Mouse (Mus musculus): ENCODE measurements around the gene Slc12a8.
"Not testable (repeated sequence)": the region's sequence is repeated elsewhere in the genome, so short reads cannot be mapped to it uniquely, and the experiment has no call there.

Gene Slc12a8

GRCm38 (mm10) chr16:33516807-33517565 lies at the start of gene Slc12a8:
Gene Slc12a8, plus strand, starts transcription at chr16:33517328.
- DNase-seq: peak; percentile 14 to 56

GRCm38 (mm10) chr16:33467451-33467850 lies 49.7 kb upstream of the Slc12a8 start:
- peak; percentile 45 to 86 for DNase-seq

DNA sequence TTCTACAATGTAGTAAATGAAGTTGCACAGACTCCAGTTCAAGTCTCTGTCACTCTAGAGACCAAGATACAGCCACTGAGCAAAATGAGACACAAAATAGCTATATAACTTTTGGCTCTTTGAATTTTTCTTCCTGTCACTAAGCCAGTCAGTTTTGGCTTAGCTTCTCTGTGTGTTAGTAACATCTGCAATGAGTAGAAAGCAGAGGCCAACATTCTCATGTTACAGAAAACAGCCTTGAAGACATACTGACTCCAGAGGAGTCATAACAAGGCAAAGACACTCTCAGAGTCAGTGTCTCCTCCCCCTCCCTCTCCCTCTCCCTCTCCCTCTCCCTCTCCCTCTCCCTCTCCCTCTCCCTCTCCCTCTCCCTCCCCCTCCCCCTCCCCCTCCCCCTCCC lies 47.2 kb upstream of the Slc12a8 start:
- no peak for DNase-seq

DNA sequence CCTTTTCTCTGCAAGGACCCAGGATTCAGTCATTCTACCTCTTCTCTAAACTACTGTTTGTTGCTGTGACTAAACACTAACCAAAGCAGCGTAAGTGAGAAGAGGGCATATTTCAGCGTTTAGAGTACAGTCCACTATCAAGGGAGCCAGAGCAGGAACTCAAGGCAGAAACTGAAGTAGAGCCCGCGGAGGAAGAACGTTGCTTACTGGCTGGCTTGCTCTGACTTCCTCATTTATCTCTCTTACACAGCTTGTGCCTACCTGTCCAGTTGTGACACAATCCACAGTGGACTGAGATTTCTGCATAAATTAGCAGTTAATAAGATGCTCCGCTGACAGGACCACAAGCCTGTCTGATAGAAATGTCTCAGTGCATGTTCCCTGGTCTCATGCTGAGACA lies 42.7 kb upstream of the Slc12a8 start:
- DNase-seq: no peak

- no peak for DNase-seq
These were observed 37.2 kb upstream of the Slc12a8 start for GRCm38 (mm10) chr16:33479926-33480325.

DNA sequence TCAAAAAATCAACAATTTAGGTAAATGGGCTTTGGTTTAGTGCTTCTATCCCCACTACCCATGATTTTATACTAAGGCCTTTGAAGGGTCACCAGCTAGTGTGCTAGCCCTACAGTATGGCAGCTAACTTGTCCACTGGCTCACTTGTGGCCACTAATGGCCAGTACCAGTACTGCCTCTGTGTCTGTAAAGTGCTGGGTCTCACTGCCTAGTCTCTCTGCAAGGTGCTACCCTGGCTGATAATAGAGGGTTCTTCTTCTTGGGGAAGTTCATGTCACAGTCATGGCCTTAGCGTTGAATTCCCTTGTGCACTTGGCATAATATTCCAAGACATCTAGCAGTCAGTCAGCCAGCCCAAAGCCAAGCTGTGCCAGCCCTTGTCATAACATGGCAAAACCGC lies 36.0 kb upstream of the Slc12a8 start:
- DNase-seq: peak in 1 of 2 experiments; percentile 55

- no peak for DNase-seq
These were observed 34.8 kb upstream of the Slc12a8 start for GRCm38 (mm10) chr16:33482309-33482708.

DNA sequence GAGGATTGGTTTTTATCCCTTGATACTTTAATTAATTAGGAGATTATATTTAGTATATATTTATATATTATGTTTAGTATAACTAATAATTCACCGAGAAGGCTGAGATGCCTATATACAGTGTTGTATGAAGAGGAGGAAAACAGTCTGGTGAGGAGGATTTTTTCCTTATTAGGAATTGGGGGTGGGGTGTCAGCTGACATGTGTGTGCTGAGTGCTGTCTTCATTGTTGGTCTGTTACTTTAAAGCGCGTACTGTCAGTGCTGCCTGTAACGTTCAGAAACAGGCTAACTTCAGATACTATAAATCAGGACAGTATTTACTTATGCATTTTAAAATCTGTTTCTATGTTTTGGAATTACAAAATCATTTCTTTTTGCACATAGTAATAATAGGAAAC lies 29.4 kb upstream of the Slc12a8 start:
- no peak for DNase-seq

DNA sequence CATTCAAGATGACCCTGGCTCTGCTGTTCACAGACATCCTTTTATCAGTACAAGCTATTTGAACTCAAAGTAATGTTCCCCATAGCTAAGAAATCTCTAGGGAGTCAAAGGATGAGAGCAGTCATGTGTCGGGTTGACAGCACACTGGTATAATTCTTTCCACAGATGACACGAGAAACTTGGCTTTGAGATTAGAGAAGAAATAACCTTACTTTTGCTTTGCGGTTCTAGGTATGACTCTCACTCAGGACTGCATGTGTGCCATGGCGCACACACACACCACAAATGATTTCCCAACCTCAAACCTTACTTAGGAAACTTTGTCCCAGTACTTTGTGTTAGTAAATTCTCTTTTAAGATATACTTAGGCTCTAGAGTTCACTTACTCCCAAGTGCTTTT lies 22.8 kb upstream of the Slc12a8 start:
- DNase-seq: no peak

DNA sequence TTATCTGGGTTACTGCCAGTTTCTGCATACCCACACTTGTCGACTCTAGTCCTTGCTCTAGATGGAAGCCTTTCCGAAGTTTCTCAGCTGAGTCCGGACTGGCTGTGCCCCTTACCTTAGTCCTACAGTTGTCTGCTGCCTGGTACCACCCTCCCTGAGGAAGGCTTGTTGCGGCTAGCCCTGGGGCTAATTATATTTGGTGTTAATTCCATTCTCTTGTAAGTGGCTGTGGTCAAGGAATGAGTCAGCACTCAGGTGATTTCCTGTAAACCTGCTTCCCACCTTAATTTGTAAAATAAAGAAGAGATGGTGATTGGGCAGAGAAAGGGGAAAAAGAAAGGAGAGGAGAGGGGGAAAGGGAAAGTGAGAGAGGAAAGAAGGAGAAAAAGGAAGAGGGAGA lies 9.0 kb upstream of the Slc12a8 start:
- no peak for DNase-seq

DNA sequence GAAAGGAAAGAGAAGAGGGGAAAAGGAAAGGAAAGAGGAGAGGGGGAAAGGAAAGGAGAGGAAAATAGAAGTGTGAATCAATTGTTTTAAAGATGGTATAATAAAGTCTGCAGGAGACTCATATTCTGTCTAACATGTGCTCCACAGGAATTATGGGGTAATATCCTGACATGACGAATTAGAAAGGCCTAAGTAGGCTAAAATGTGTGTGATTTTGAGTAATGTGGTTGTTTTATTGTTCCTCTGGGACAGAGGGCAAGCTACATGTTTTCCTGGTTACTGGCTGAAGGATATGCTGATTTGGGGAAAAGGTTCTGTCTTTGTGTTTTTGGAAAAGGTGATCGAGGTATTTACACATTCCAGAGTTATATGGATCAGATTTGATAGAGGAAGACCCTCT lies 7.9 kb upstream of the Slc12a8 start:
- not testable (repeated sequence) for DNase-seq

- DNase-seq: not testable (repeated sequence)
These were observed 6.3 kb upstream of the Slc12a8 start for GRCm38 (mm10) chr16:33510856-33511255.

GRCm38 (mm10) chr16:33512555-33512954 lies 4.6 kb upstream of the Slc12a8 start:
- no peak for DNase-seq

DNA sequence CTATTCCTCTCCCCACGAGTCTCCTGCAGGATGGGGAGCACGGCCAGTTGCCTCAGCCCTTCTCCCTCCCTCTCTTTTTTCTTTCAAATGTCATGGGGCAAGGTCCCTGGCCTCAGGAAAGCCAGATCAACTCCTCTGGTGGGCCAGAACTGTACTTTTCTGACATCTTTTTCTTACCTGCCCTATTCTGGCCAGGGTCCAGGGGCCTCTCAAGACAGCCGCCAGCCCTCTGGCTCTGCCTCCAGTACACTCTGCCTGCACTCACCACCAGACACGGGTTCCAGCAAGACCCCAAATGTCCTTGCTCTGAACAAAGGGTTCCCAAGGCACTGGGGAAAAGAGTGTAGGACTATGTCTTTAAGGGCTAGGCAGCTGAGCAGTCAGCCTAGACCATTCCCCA lies 499 bp downstream of the Slc12a8 start:
- DNase-seq: peak in 1 of 2 experiments; percentile 13

DNA sequence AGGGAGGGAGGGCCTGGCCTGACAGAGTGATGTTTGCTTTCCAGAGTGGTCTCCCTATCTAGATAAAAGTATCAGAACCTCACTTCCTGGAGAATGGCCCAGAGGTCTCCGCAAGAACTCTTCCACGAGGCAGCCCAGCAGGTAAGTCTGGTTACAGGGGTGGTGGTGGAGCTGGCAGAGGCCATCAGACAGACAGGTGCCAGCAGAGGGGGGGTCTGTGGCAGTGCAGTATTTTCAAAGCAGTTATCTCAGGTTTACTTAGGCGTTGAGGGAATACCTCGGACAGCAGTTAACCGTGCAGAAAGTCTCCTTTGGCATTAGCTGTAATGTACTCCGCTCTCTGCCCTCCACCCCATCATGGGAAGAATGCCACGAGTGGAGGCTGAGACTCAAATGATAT lies 1.1 kb downstream of the Slc12a8 start:
- no peak for DNase-seq

GRCm38 (mm10) chr16:33519916-33520568 lies 2.9 kb downstream of the Slc12a8 start:
- DNase-seq: no peak

- no peak for DNase-seq
These were observed 5.4 kb downstream of the Slc12a8 start for GRCm38 (mm10) chr16:33522516-33522915.

DNA sequence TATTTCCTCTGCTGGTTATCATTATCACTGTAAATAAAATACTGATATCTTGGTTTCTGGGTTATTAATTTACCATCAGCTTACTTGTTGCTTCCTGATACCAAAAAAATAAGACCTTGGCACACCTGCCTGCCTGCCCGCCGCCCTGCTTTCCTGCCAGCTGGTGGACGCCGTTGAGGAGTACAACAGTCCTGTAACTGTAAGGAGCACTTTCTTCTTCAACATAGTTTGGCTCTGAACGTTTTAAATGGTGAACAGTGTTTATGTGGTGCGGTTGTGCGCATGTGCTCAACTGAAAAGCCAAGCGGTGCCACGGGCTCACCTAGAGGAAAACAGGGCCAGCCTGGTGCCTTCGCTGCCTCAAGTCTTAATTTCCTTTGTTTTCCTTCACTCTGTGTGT lies 6.4 kb downstream of the Slc12a8 start:
- DNase-seq: no peak

DNA sequence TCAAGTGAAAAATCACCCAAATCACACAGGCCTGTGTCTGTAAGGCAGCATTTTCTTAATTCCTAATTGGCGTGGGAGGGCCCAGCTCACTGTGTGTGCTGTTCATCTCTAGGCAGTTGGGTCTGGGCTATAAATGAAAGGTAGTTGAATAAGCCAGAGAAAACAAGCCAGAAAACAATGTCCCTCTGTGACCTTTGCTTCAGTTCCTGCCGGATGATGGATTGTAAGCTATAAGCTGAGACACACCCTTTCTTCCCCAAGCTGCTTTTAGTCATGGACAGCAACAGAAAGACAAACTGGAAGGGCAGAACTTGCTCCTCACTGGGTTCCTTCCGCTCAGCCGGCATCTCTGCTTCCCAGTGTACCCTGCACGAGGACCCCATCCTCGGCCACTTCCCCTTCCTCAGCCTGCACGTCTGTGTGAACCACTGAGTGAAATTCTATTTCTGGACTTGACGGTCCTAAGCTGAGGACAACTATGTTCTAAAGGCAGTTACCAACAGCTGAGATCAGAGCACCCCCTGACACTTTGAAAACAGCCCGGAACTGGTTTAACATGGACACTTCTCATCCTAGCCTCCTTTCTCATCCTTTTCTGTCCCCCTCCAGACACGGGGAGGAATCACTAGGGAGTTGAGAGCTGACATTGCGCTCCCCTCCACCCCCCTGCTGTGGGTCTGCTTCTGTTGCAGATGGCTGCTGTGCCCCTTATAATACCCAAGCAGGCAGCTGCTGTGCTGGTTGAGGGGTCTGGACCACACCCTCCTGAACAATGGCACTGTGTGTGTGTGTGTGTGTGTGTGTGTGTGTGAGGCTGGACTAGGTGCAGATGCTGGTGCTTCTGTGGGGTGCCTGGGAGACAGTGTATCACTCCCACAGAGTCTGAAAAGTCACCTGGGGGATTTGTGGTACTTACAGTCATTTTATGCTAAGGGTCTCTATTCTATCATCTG lies 12.7 kb downstream of the Slc12a8 start:
- no peak for DNase-seq

GRCm38 (mm10) chr16:33531184-33531583 lies 14.1 kb downstream of the Slc12a8 start:
- no peak for DNase-seq

GRCm38 (mm10) chr16:33536456-33536855 lies 19.3 kb downstream of the Slc12a8 start:
- no peak for DNase-seq

DNA sequence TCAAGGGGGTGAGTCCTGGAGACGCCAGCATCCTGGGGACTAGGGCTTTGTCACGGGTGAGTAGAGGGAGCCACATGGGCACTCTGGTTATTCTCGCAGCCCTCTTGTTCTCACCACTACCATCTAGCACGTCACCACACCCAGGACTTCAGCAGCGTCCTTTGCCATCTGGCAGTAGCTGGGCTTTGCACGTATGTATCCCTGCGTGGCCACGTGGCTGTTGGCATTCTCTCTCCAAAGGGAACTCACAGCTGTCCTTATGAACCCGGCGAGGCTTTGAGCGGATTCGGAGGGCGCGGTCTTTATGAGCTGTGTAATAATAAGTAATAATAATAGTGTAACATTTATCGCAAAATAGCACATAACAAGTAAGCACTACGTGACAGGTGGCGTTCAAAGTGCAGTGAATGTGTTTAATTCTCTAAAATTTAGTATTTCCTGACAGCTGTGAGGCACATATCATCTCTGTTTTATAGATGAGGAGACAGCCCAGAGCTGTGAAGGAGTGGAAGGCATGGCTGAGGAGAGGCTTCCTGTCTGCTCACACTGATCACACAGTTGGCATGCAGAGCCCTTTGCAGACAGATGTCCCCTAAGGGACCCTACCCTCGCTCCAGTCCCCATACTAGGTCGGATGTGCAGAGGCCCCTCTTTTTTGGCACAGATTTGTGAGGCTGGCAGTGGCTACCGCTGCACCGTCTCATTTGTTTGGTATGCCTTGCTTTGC lies 20.5 kb downstream of the Slc12a8 start:
- no peak for DNase-seq

DNA sequence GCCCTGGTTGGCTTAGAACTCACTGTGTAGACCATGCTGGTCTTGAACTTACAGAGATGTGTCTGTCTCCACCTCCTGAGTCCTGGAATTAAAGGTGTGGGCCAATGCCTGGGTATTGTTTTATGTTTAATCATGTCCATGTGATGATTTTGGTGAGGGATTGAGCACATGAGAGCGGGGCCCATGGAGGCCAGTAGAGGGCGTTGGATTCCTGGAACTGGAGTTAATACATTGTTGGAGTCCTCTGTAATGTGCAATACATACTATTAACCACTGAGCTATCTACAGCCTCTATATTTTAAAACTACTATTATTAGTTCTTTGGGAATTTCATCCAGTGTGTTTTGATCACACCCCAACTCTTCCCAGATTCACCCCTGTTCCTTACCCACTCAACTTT lies 27.2 kb downstream of the Slc12a8 start:
- no peak for DNase-seq

Data from kidney, postnatal 25 days (tissue).